Mouse (Mus musculus) frontal cortex, postnatal 25 days (tissue): ENCODE measurements at regions not wholly inside any gene's neighbourhood (a gene's known extent, or its start where the extent isn't known, plus 50 kb on each side); places are given as distances from the start of the nearest gene placed in this dataset.

Experiments used
- DNase-seq, 2 experiments: peaks; one replicate each; pipeline ENCODE4 v3.0.0; 2022; ENCODE audit warnings: low spot score in 2 of 2

- DNase-seq = no peak
These were observed 62.5 kb upstream of the Lrch2 start for GRCm38 (mm10) chrX:147616374-147616773.

DNA sequence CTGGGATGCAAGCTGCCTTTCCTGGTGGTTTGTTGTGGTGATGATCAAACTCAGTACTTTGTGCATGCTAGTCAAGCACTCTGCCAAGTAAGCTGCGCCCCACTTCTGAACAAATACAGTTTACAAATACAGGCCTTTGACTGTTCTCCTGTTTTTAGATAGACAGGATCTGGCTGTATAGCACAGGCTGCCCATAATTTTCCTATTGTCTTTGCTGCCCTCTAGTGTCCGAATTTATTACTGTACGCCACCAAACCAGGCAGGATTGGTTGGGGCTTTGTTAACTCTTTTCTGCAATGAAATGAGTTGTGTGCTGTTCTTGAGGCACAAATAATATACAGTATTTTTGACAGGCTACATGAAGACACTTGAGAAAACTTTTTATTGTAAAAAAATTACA, 54.8 kb upstream of the Lrch2 start:
- peak; percentile 11 to 39 for DNase-seq
